Mouse (Mus musculus): ENCODE measurements around the gene Ptprm.

Gene Ptprm

GRCm38 (mm10) chr17:66683411-66683810 lies 670.8 kb downstream of the Ptprm start:
- in situ Hi-C loops (cut with MseI, MboI): no loop called here

GRCm38 (mm10) chr17:66680662-66681061 lies 673.6 kb downstream of the Ptprm start:
- in situ Hi-C loops (cut with MseI, MboI): no loop called here

GRCm38 (mm10) chr17:66674667-66675066 lies 679.6 kb downstream of the Ptprm start:
- in situ Hi-C loops (cut with MseI, MboI): no loop called here

- in situ Hi-C loops (cut with MseI, MboI): no loop called here
These were observed 682.5 kb downstream of the Ptprm start for GRCm38 (mm10) chr17:66671715-66672230.

GRCm38 (mm10) chr17:66671287-66671686 lies 683.0 kb downstream of the Ptprm start:
- in situ Hi-C loops (cut with MseI, MboI): no loop called here

- in situ Hi-C loops (cut with MseI, MboI): no loop called here
These were observed 688.5 kb downstream of the Ptprm start for GRCm38 (mm10) chr17:66665791-66666190.

- in situ Hi-C loops (cut with MseI, MboI): no loop called here
These were observed 689.0 kb downstream of the Ptprm start for GRCm38 (mm10) chr17:66665201-66665756.

- in situ Hi-C loops (cut with MseI, MboI): no loop called here
These were observed 689.5 kb downstream of the Ptprm start for GRCm38 (mm10) chr17:66664796-66665195.

- in situ Hi-C loops (cut with MseI, MboI): no loop called here
These were observed 695.0 kb downstream of the Ptprm start for GRCm38 (mm10) chr17:66659242-66659641.

GRCm38 (mm10) chr17:66637951-66638722 lies 716.1 kb downstream of the Ptprm start:
- in situ Hi-C loops (cut with MseI, MboI): no loop called here

GRCm38 (mm10) chr17:66619996-66620656 lies 734.1 kb downstream of the Ptprm start:
- in situ Hi-C loops (cut with MseI, MboI): no loop called here

- in situ Hi-C loops (cut with MseI, MboI): no loop called here
These were observed 734.9 kb downstream of the Ptprm start for GRCm38 (mm10) chr17:66619255-66619826.
